Mouse (Mus musculus) kidney, embryonic 16.5 days (tissue): ENCODE results near the gene Sf3b2. TPM values are rescaled to one million over a fixed set of nuclear protein-coding genes. Genes with fewer than 3 reads are reported as not detected.
"Not testable (repeated sequence)": the region's sequence is repeated elsewhere in the genome, so short reads cannot be mapped to it uniquely, and the experiment has no call there.

Experiments used
- ATAC-seq: fragments of 200-750 bp; cut with Nextera tagmentation; 2 replicates; pipeline ENCODE4 v1.8.0; 2017; ENCODE audit warnings: moderate TSS enrichment; ENCODE audit not compliant: low FRiP score, low TSS enrichment
- H3K27ac ChIP-seq: fragments of 300-500 bp; sonication (generic); 2 replicates; pipeline ENCODE4 v1.5.1; 2014; ENCODE audit warnings: low read length
- H3K27me3 ChIP-seq: fragments of 300-500 bp; sonication (generic); 2 replicates; pipeline ENCODE4 v1.6.1; 2014; ENCODE audit warnings: low read length, control low read depth, mixed read lengths; ENCODE audit not compliant: insufficient read depth
- H3K36me3 ChIP-seq: fragments of 300-500 bp; sonication (generic); 2 replicates; pipeline ENCODE4 v1.6.1; 2014; ENCODE audit warnings: low read length, control low read depth, mixed read lengths; ENCODE audit not compliant: insufficient read depth
- H3K4me1 ChIP-seq: fragments of 300-500 bp; sonication (generic); 2 replicates; pipeline ENCODE4 v1.6.1; 2014; ENCODE audit warnings: low read length, control low read depth, mixed read lengths; ENCODE audit not compliant: insufficient read depth
- H3K4me2 ChIP-seq: fragments of 300-500 bp; sonication (generic); replicated peaks from 2 replicates; pipeline ENCODE4 v1.6.1; 2014; ENCODE audit warnings: low read depth, low read length
- H3K4me3 ChIP-seq: fragments of 300-500 bp; sonication (generic); 2 replicates; pipeline ENCODE4 v1.5.1; 2014; ENCODE audit warnings: mild to moderate bottlenecking, low read length
- H3K9ac ChIP-seq: fragments of 300-500 bp; sonication (generic); replicated peaks from 2 replicates; pipeline ENCODE4 v1.6.1; 2014; ENCODE audit warnings: low read length
- H3K9me3 ChIP-seq: fragments of 300-500 bp; sonication (generic); 2 replicates; pipeline ENCODE4 v1.6.1; 2016; ENCODE audit warnings: low read length, control low read depth
- WGBS: fragments of 180-500 bp; shearing (Covaris S2); extraction: QIAGEN DNeasy Blood & Tissue Kit; methylation state at CpG from one replicate; pipeline ENCODE4 v1.1.7; 2014; 5-methylcytosine and 5-hydroxymethylcytosine counted together
- polyA plus RNA-seq: library from polyadenylated mRNA; unstranded; fragments of >200 nt; fragmentation: Nextera tagmentation; extraction: Ambion mirVana; gene quantifications from 2 replicates; pipeline ENCODE4 v1.2.1, GENCODE M21; 2015

Gene Sf3b2
- polyA plus RNA-seq, 1 experiment from 2014 or later = 344 TPM

DNA sequence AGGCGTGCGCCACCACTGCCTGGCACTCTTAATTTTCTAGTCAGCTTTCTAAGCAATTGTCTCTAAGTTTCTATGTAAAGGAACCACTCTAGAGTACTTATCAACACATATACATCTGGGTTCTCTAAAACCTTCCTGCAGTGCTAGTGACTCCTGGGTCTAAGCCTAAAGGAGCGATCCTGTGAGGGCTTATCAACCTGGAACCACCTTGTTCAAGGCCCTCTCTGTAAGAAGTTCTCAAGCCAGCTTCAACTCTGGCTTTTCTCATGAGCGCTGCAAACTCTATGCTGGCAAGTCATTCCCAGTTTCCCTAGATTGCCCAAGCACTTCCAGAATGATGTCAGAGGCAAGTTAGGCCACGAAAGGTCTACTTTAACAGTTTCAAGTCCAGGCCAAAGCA lies 28.2 kb downstream of the Sf3b2 start:
- Histone ChIP-seq H3K27ac (no peak overlapping the region), H3K36me3 (no peaks in the 10 kb centered on the region), H3K4me1 (peaks cover 20% of the 10 kb centered on the region), H3K9me3 (no peaks in the 10 kb centered on the region), H3K27me3 (no peaks in the 10 kb centered on the region), H3K4me2 (no peak overlapping the region), H3K4me3 (no peak overlapping the region), H3K9ac (no peak overlapping the region)
- no peak for ATAC-seq
- WGBS = 96% methylated on average over 5 of the region's 5 CpGs

DNA sequence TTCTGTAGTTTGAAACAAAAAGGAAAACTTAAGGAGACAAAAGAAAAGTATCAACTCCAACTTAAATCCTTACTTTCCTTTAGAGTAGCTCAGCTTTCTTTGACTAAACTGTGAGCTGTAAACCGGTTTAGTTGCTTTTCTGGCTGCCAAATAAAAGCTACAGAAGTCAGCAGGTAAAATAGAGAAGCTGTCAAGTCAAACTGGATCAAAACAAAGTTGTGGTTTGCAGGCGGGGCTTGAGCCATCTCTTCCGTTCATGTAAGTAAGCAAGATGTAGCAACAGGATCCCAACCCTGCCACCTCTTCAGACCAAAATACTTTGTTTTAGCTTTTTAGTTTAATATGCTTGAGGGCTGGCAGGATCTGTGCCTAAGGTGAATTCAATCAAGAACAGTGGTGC lies 38.1 kb downstream of the Sf3b2 start:
- 53% methylated on average over 3 of the region's 3 CpGs for WGBS
- no peak for ATAC-seq
- Histone ChIP-seq H3K9ac (no peak overlapping the region), H3K4me2 (no peak overlapping the region), H3K27ac (no peak overlapping the region), H3K27me3 (no peaks in the 10 kb centered on the region), H3K4me3 (no peak overlapping the region), H3K9me3 (no peaks in the 10 kb centered on the region), H3K36me3 (no peaks in the 10 kb centered on the region), H3K4me1 (peaks cover 14% of the 10 kb centered on the region)

DNA sequence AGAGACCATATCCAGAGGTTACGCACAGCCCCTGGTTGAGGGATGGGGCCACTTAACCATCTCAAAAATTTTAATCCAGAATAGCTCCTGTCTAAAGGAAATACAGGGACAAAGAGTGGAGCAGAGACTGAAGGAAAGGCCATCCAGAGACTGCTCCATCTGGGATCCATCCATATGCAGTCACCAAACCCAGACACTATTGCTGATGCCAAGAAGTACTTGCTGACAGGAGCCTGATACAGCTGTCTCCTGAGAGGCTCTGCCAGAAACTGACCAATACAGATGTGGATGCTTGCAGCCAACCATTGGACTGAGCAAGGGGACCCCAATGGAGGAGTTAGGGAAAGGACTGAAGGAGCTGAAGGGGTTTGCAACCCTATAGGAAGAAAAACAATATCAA lies 58.3 kb downstream of the Sf3b2 start:
- not testable (repeated sequence) for H3K9me3 ChIP-seq, H3K27ac ChIP-seq, ATAC-seq, H3K4me3 ChIP-seq, H3K36me3 ChIP-seq, H3K4me2 ChIP-seq, H3K27me3 ChIP-seq, H3K9ac ChIP-seq, H3K4me1 ChIP-seq
- 96% methylated on average over 1 of the region's 1 CpGs for WGBS

DNA sequence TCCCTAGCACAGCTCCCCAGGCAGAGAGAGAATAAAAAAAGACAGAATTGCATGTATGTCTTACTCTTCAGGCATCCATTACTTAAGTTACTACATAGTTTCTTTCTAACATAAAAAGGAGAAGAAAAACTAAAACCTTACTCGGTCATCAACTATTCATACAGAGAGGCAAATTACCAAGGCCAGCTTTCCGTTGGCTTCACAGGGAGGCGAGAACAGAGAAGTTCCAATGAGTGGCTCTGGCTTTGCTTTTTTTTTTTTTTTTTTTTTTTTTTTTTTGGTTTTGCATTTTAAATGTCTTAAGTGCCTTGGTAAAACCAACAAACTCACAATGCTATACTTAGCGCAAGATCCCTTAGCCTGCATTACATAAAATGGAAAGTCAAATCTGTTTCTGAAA lies 62.6 kb downstream of the Sf3b2 start:
- WGBS = 80% methylated on average over 4 of the region's 4 CpGs
- ATAC-seq = no peak
- H3K27ac ChIP-seq = no peak overlapping the region
- no peaks in the 10 kb centered on the region for H3K9me3 ChIP-seq
- H3K4me2 ChIP-seq = no peak overlapping the region
- H3K27me3 ChIP-seq = no peaks in the 10 kb centered on the region
- H3K9ac ChIP-seq = no peak overlapping the region
- H3K4me1 ChIP-seq = 0 out of 2 replicates have a peak, but pooled peaks cover 3% of the 10 kb centered on the region
- H3K4me3 ChIP-seq = no peak overlapping the region
- no peaks in the 10 kb centered on the region for H3K36me3 ChIP-seq

DNA sequence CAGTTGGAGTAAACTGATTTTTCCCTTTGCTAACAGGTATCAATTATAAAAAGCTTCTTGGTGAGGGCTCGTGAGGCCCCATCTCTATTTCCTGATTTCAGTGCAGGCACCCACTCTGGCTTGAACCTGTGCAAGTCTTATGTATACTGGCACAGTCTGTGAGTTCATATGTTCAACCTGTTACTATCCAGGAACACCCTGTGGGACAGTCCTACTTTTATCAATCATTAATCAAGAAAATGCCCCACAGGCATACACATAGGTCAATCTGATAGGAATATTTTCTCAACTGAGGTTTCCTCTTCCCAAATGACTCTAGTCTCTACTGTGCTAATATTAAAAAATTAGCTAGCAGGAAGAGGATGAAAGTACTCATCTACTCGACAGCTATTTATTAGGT lies 65.1 kb downstream of the Sf3b2 start:
- H3K9me3 ChIP-seq = no peaks in the 10 kb centered on the region
- ATAC-seq = no peak
- H3K9ac ChIP-seq = no peak overlapping the region
- H3K4me1 ChIP-seq = 0 out of 2 replicates have a peak, but pooled peaks cover 3% of the 10 kb centered on the region
- no peak overlapping the region for H3K27ac ChIP-seq
- no peaks in the 10 kb centered on the region for H3K27me3 ChIP-seq
- 80% methylated on average over 2 of the region's 2 CpGs for WGBS
- no peak overlapping the region for H3K4me2 ChIP-seq
- no peaks in the 10 kb centered on the region for H3K36me3 ChIP-seq
- H3K4me3 ChIP-seq = no peak overlapping the region

DNA sequence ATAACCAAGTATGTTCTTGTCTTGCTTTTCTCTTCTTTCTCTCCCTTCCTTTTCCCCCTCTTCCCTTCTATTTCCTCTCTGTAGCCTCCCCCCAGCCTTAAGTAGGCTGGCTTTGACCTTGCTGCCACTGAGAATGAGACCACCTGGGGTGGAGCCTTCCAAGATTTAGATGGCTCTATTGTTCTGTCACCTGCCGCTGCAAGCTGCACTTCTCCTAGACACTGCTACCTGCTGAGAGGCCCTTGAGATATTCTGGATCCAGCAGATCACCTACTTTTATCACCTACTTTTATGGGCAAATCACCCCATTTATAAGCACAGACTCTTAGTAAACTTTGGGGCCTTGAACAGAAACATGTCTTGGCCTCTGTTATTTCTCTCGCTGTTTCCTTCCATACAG lies 70.6 kb downstream of the Sf3b2 start:
- no peak overlapping the region for H3K4me3 ChIP-seq
- H3K4me1 ChIP-seq = no peaks in the 10 kb centered on the region
- no peak overlapping the region for H3K9ac ChIP-seq
- no peak overlapping the region for H3K4me2 ChIP-seq
- H3K9me3 ChIP-seq = no peaks in the 10 kb centered on the region
- H3K36me3 ChIP-seq = no peaks in the 10 kb centered on the region
- H3K27ac ChIP-seq = no peak overlapping the region
- 58% methylated on average over 2 of the region's 2 CpGs for WGBS
- no peaks in the 10 kb centered on the region for H3K27me3 ChIP-seq
- no peak for ATAC-seq

DNA sequence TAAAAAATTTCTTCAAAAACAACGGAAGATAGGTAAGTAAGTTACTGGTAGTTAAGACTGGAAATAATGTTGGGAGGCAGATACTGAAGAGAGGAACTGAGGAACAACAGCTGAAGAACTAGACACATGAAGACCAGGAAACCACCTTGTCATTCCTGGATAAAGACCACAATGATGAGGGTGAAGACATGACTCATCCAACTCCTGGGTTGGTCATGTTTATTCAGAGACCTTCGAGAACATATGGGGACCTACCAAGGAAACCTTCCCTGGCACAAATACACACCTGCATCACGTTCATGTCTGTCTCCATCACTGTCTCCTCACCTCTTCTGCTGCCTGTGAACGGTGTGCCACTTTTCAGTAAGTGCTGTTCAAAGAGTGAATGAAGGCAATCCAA lies 71.2 kb downstream of the Sf3b2 start:
- Histone ChIP-seq H3K9me3 (no peaks in the 10 kb centered on the region), H3K4me3 (no peak overlapping the region), H3K4me1 (no peaks in the 10 kb centered on the region), H3K4me2 (no peak overlapping the region), H3K27ac (no peak overlapping the region), H3K27me3 (no peaks in the 10 kb centered on the region), H3K9ac (no peak overlapping the region), H3K36me3 (no peaks in the 10 kb centered on the region)
- ATAC-seq = no peak
- WGBS = 87% methylated on average over 4 of the region's 4 CpGs

Other genes with a start within 250 kb of the Sf3b2 start
- 3.6 and 4.8 TPM in 2 replicates for gene Rin1, start 245.0 kb downstream of the Sf3b2 start, polyA plus RNA-seq
- 59.3 and 64.5 TPM in 2 replicates for gene Cd248, start 227.4 kb downstream of the Sf3b2 start, polyA plus RNA-seq
- 1.6 and 1.8 TPM in 2 replicates for gene Tmem151a, start 209.9 kb downstream of the Sf3b2 start, polyA plus RNA-seq
- gene Yif1a, start 206.9 kb downstream of the Sf3b2 start, polyA plus RNA-seq = 122 and 127 TPM in 2 replicates
- 10.8 and 14.0 TPM in 2 replicates for gene Cnih2, start 196.9 kb downstream of the Sf3b2 start, polyA plus RNA-seq
- 306 and 315 TPM in 2 replicates for gene Rab1b, start 188.4 kb downstream of the Sf3b2 start, polyA plus RNA-seq
- gene Klc2, start 176.9 kb downstream of the Sf3b2 start, polyA plus RNA-seq = 25.1 and 27.4 TPM in 2 replicates
- gene Pacs1, start 22.3 kb downstream of the Sf3b2 start, polyA plus RNA-seq = 23.8 and 27.7 TPM in 2 replicates
- 3.2 and 4.2 TPM in 2 replicates for gene Gal3st3, start 2.9 kb upstream of the Sf3b2 start, polyA plus RNA-seq
- gene Catsper1, start 40.3 kb upstream of the Sf3b2 start, polyA plus RNA-seq = not detected in 2 replicates
- 0.58 TPM in 1 of 2 replicates, not detected in the other for gene Cst6, start 54.1 kb upstream of the Sf3b2 start, polyA plus RNA-seq
- 61.7 and 62.2 TPM in 2 replicates for gene Eif1ad, start 71.3 kb upstream of the Sf3b2 start, polyA plus RNA-seq
- gene Banf1, start 71.7 kb upstream of the Sf3b2 start, polyA plus RNA-seq = 453 and 487 TPM in 2 replicates
- 75.3 and 92.2 TPM in 2 replicates for gene Sart1, start 93.2 kb upstream of the Sf3b2 start, polyA plus RNA-seq
- 0.41 TPM in 1 of 2 replicates, not detected in the other for gene Tsga10ip, start 107.1 kb upstream of the Sf3b2 start, polyA plus RNA-seq
- gene Drap1, start 129.5 kb upstream of the Sf3b2 start, polyA plus RNA-seq = 226 and 236 TPM in 2 replicates
- gene AI837181, start 129.7 kb upstream of the Sf3b2 start, polyA plus RNA-seq = 24.0 and 50.8 TPM in 2 replicates
- gene Fosl1, start 152.1 kb upstream of the Sf3b2 start, polyA plus RNA-seq = 0.54 TPM in 1 of 2 replicates, not detected in the other
- gene Ccdc85b, start 162.4 kb upstream of the Sf3b2 start, polyA plus RNA-seq = 7.8 and 8.6 TPM in 2 replicates
- 129 and 138 TPM in 2 replicates for gene Fibp, start 165.2 kb upstream of the Sf3b2 start, polyA plus RNA-seq
- 1.9 and 2.1 TPM in 2 replicates for gene Ctsw, start 173.1 kb upstream of the Sf3b2 start, polyA plus RNA-seq
- 197 and 208 TPM in 2 replicates for gene Efemp2, start 178.5 kb upstream of the Sf3b2 start, polyA plus RNA-seq
- 44.2 and 50.5 TPM in 2 replicates for gene Mus81, start 192.9 kb upstream of the Sf3b2 start, polyA plus RNA-seq
- 2,772 and 2,914 TPM in 2 replicates for gene Cfl1, start 195.0 kb upstream of the Sf3b2 start, polyA plus RNA-seq
- not detected in 2 replicates for gene 1700020D05Rik, start 208.3 kb upstream of the Sf3b2 start, polyA plus RNA-seq
- 9.9 and 10.6 TPM in 2 replicates for gene Snx32, start 215.1 kb upstream of the Sf3b2 start, polyA plus RNA-seq